In genomic region chr4:139782926-139783467, GRCm38 (mm10) we compare ENCODE assay signal across 23 mouse cellular contexts. TPM values are rescaled to one million over a fixed set of nuclear protein-coding genes. Genes with fewer than 3 reads are reported as not detected.
DNase-seq lines count a peak whose midpoint lies in the region; TF ChIP-seq lines count a peak whose summit lies in the region.
"Had no signal": no experiment of that assay in that cellular context is flagged by ENCODE, and none has a peak within 500 bp of the region (broad histone marks: within the 10 kb centered on the region; RNA-seq: fewer than 3 reads in every experiment).

No protein-coding gene starts in this region.

- peak; percentile 42 for DNase-seq in gastrocnemius, adult 2 months
- DNase-seq in gastrocnemius, postnatal 4 days (ENCODE audit: low spot score in 2 of 2), result no peak
- DNase-seq in lung, adult 18-20 months, result peak; percentile 51 to 69
- DNase-seq in lung, postnatal 4 days, result no peak
- DNase-seq in ZHBTc4 (ENCODE audit: low read depth, low spot score), result peak; percentile 19
- DNase-seq in kidney, adult 18-20 months, result no peak
- DNase-seq: adrenal gland, adult 8-10 months; adrenal gland, postnatal 36 days; cerebellum, adult 2 months; cerebellum, postnatal 10 days; forebrain, postnatal 0 days; gastrocnemius, postnatal 36 days; heart, adult 18-20 months; heart, postnatal 10 days; heart, postnatal 4 days had no signal

- no peak overlapping the region for H3ac ChIP-seq in myocyte (ENCODE audit: control insufficient read depth, insufficient read length)

- H3K27ac ChIP-seq in gastrocnemius, adult 2 months, result no peak overlapping the region
- H3K27ac ChIP-seq: forebrain, embryonic 13.5 days; heart, embryonic 10.5 days; hindbrain, embryonic 14.5 days; intestine, embryonic 15.5 days had no signal

- H3K4me2 ChIP-seq in myocyte (ENCODE audit: low read depth), result no peak overlapping the region
- H3K4me2 ChIP-seq: forebrain, embryonic 13.5 days; hindbrain, embryonic 14.5 days; intestine, embryonic 15.5 days had no signal

- intact Hi-C loops in gastrocnemius, adult 2 months (cut with DNase I), result no loop called here

- no peaks in the 10 kb centered on the region for H3K27me3 ChIP-seq in myocyte (ENCODE audit: control insufficient read depth, insufficient read depth, insufficient read length)

- TF ChIP-seq POLR2A in myocyte (IDR thresholded peaks at IDR 0.05; ENCODE audit: insufficient read length, low read depth), result no peak

- H3K4me3 ChIP-seq in gastrocnemius, adult 2 months, result no peak overlapping the region
- H3K4me3 ChIP-seq in myocyte, result no peak overlapping the region
- H3K4me3 ChIP-seq: forebrain, embryonic 13.5 days; heart, embryonic 10.5 days; intestine, embryonic 15.5 days had no signal

- no peaks in the 10 kb centered on the region for H3K79me2 ChIP-seq in myocyte (ENCODE audit: control insufficient read depth, insufficient read depth)

- H3K36me3 ChIP-seq in myocyte (ENCODE audit: control insufficient read depth, insufficient read depth), result no peaks in the 10 kb centered on the region
- H3K36me3 ChIP-seq: heart, embryonic 10.5 days; intestine, embryonic 15.5 days had no signal

- TF ChIP-seq CTCF in gastrocnemius, adult 2 months (IDR thresholded peaks at IDR 0.05), result no peak

TF ChIP-seq in myocyte, 11 proteins besides CTCF, POLR2A, EP300 and RAD21:
- no peak for TF ChIP-seq CEBPB (IDR thresholded peaks at IDR 0.05; ENCODE audit: insufficient read depth, poor library complexity, severe bottlenecking)
- TF ChIP-seq MYOD1 (IDR thresholded peaks at IDR 0.05; ENCODE audit: control insufficient read depth in 1 of 3, insufficient read length in 2 of 3, low read depth in 2 of 3), result peak in 2 of 3 experiments; percentile 74 to 81
- TF ChIP-seq TCF3 (IDR thresholded peaks at IDR 0.05; ENCODE audit: insufficient read length, low read depth), result no peak
- no peak for TF ChIP-seq MAX (IDR thresholded peaks at IDR 0.05; ENCODE audit: low read depth)
- TF ChIP-seq TCF12 (IDR thresholded peaks at IDR 0.05; ENCODE audit: insufficient read depth, poor library complexity, severe bottlenecking), result no peak
- no peak for TF ChIP-seq POLR2AphosphoS2 (IDR thresholded peaks at IDR 0.05; ENCODE audit: insufficient read length, low read depth)
- peak in 2 of 3 experiments; percentile 28 to 72 for TF ChIP-seq MYOG (IDR thresholded peaks at IDR 0.05; ENCODE audit: control insufficient read depth in 1 of 3, insufficient read depth in 1 of 3, insufficient read length in 2 of 3, low read depth in 2 of 3)
- TF ChIP-seq REST (IDR thresholded peaks at IDR 0.05; ENCODE audit: insufficient read depth, insufficient read length), result no peak
- TF ChIP-seq USF1 (IDR thresholded peaks at IDR 0.05; ENCODE audit: low read depth), result no peak

RNA-seq across cellular contexts. Expression of gene Pax7, which starts 50.3 kb away (rescaled TPM):
- 1 to 10 TPM; 1.8 to 1.9 TPM for total RNA-seq in gastrocnemius, adult 2 months (2021)
- total RNA-seq in gastrocnemius, postnatal 4 days (2021), result 10 to 100 TPM; 21.6 to 22.3 TPM
- polyA plus RNA-seq in myocyte (2012; fragmentation: generic; extraction: Trizol), result 0.37 TPM
- total RNA-seq: adrenal gland, adult 8-10 months; adrenal gland, postnatal 36 days; CH12.LX; heart, adult 18-20 months; heart, postnatal 10 days; heart, postnatal 4 days had no signal
- polyA plus RNA-seq: forebrain, postnatal 0 days; heart, embryonic 14.5 days; intestine, embryonic 15.5 days; Patski had no signal

Comparison
In these comparisons a context has a peak if more than half of its experiments do, and no peak if none do; other contexts are left out.
1. DNase-seq: peak in gastrocnemius, adult 2 months (single experiment), lung, adult 18-20 months (2 of 2) and ZHBTc4 (single experiment); none in gastrocnemius, postnatal 4 days (0 of 2), lung, postnatal 4 days (0 of 2) and kidney, adult 18-20 months (single experiment).
2. RNA of gene Pax7, which starts 50.3 kb away (total RNA-seq): 21.6 to 22.3 TPM in gastrocnemius, postnatal 4 days; 1.8 to 1.9 TPM in gastrocnemius, adult 2 months; every median in the first group is over 4 times any median in the second.